Mouse (Mus musculus) C2C12 (cell line): ENCODE measurements around the gene Nsg2.

Source experiments
- CTCF ChIP-seq: IDR thresholded peaks from one replicate; pipeline ENCODE4 v1.5.1; 2011; ENCODE audit not compliant: control insufficient read depth, insufficient read depth, insufficient read length
- FOSL1 ChIP-seq: IDR thresholded peaks from one replicate; pipeline ENCODE4 v1.8.0; 2011; ENCODE audit warnings: mild to moderate bottlenecking, low read length; ENCODE audit not compliant: poor library complexity, insufficient read depth, severe bottlenecking
- MAX ChIP-seq: IDR thresholded peaks from one replicate; pipeline ENCODE4 v1.6.1; 2011; ENCODE audit warnings: mild to moderate bottlenecking, control low read depth
- MYOD1 ChIP-seq: IDR thresholded peaks from one replicate; pipeline ENCODE4 v1.6.1; 2011; ENCODE audit warnings: low read depth; ENCODE audit not compliant: control insufficient read depth, insufficient read length
- USF1 ChIP-seq: IDR thresholded peaks from one replicate; pipeline ENCODE4 v1.6.1; 2011; ENCODE audit warnings: low read depth, mild to moderate bottlenecking, control low read depth, moderate library complexity

DNA sequence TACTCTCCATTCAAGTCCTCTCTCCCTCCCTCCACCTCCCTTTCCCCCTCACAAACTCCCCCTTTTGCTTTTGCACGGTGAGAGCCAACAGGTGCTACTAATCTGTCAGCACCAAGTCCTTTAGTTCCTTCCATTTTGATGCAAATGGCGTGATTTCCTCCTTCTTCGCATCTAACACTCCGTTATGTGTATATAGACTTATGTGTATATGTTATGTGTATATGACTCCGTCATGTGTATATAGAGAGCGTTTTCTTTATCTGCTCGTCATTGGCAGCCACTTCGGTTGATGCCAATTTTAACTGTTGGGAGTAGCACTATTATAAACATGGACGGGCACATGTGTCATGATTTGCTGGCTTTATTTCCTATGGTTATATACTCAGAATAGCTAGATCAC is 31.8 kb downstream of the Nsg2 start:
- TF ChIP-seq CTCF (no peak), MAX (no peak), USF1 (no peak), MYOD1 (no peak), FOSL1 (no peak)
